Mouse (Mus musculus): ENCODE measurements around the gene Gm9913. TPM values are rescaled to one million over a fixed set of nuclear protein-coding genes. Genes with fewer than 3 reads are reported as not detected.

The Gm9913 gene
- polyA plus RNA-seq, 1 experiment from 2014 or later: 0.34 TPM

- Histone ChIP-seq H3K27ac (ENCODE audit: low read depth, low read length) (no peak overlapping the region), H3K27me3 (replicated peaks; ENCODE audit: control insufficient read depth, insufficient read depth, low read length) (no peaks in the 10 kb centered on the region), H3K9me3 (ENCODE audit: control insufficient read depth) (no peaks in the 10 kb centered on the region), H3K4me3 (ENCODE audit: low read depth, low read length) (no peak overlapping the region), H3K36me3 (ENCODE audit: control insufficient read depth, insufficient read depth) (no peaks in the 10 kb centered on the region), H3K9ac (ENCODE audit: low read depth, low read length) (no peak overlapping the region), H3K4me2 (replicated peaks; ENCODE audit: low read depth) (no peak overlapping the region), H3K4me1 (replicated peaks; ENCODE audit: control insufficient read depth, insufficient read depth, low read length) (no peaks in the 10 kb centered on the region)
- 58% methylated on average over 2 of the region's 2 CpGs for WGBS
- ATAC-seq: no peak
- TF ChIP-seq CTCF (IDR thresholded peaks at IDR 0.05; ENCODE audit: low read depth): no peak
These were observed 31.7 kb upstream of the Gm9913 start for GRCm38 (mm10) chr2:125473228-125473627.

GRCm38 (mm10) chr2:125474690-125475089 is 30.2 kb upstream of the Gm9913 start:
- H3K27ac ChIP-seq (ENCODE audit: low read depth, low read length): no peak overlapping the region
- H3K4me3 ChIP-seq (ENCODE audit: low read depth, low read length): no peak overlapping the region
- H3K4me2 ChIP-seq (replicated peaks; ENCODE audit: low read depth): no peak overlapping the region
- H3K4me1 ChIP-seq (replicated peaks; ENCODE audit: control insufficient read depth, insufficient read depth, low read length): no peaks in the 10 kb centered on the region
- ATAC-seq: no peak
- no peak for TF ChIP-seq CTCF (IDR thresholded peaks at IDR 0.05; ENCODE audit: low read depth)
- WGBS: 77% methylated on average over 5 of the region's 5 CpGs
- no peaks in the 10 kb centered on the region for H3K36me3 ChIP-seq (ENCODE audit: control insufficient read depth, insufficient read depth)
- H3K9ac ChIP-seq (ENCODE audit: low read depth, low read length): no peak overlapping the region
- no peaks in the 10 kb centered on the region for H3K9me3 ChIP-seq (ENCODE audit: control insufficient read depth)
- H3K27me3 ChIP-seq (replicated peaks; ENCODE audit: control insufficient read depth, insufficient read depth, low read length): no peaks in the 10 kb centered on the region

- H3K4me1 ChIP-seq (replicated peaks; ENCODE audit: control insufficient read depth, insufficient read depth, low read length): no peaks in the 10 kb centered on the region
- TF ChIP-seq CTCF (IDR thresholded peaks at IDR 0.05; ENCODE audit: low read depth): no peak
- no peaks in the 10 kb centered on the region for H3K36me3 ChIP-seq (ENCODE audit: control insufficient read depth, insufficient read depth)
- H3K9me3 ChIP-seq (ENCODE audit: control insufficient read depth): no peaks in the 10 kb centered on the region
- no peaks in the 10 kb centered on the region for H3K27me3 ChIP-seq (replicated peaks; ENCODE audit: control insufficient read depth, insufficient read depth, low read length)
- 60% methylated on average over 3 of the region's 3 CpGs for WGBS
- no peak overlapping the region for H3K4me2 ChIP-seq (replicated peaks; ENCODE audit: low read depth)
- no peak for ATAC-seq
- no peak overlapping the region for H3K4me3 ChIP-seq (ENCODE audit: low read depth, low read length)
- no peak overlapping the region for H3K9ac ChIP-seq (ENCODE audit: low read depth, low read length)
- H3K27ac ChIP-seq (ENCODE audit: low read depth, low read length): no peak overlapping the region
These were observed 28.7 kb upstream of the Gm9913 start for GRCm38 (mm10) chr2:125476231-125476630.

- H3K36me3 ChIP-seq (ENCODE audit: control insufficient read depth, insufficient read depth): no peaks in the 10 kb centered on the region
- no peak for ATAC-seq
- H3K4me1 ChIP-seq (replicated peaks; ENCODE audit: control insufficient read depth, insufficient read depth, low read length): no peaks in the 10 kb centered on the region
- H3K9ac ChIP-seq (ENCODE audit: low read depth, low read length): no peak overlapping the region
- TF ChIP-seq CTCF (IDR thresholded peaks at IDR 0.05; ENCODE audit: low read depth): no peak
- H3K27ac ChIP-seq (ENCODE audit: low read depth, low read length): no peak overlapping the region
- H3K4me3 ChIP-seq (ENCODE audit: low read depth, low read length): no peak overlapping the region
- H3K9me3 ChIP-seq (ENCODE audit: control insufficient read depth): no peaks in the 10 kb centered on the region
- no peak overlapping the region for H3K4me2 ChIP-seq (replicated peaks; ENCODE audit: low read depth)
- 76% methylated on average over 3 of the region's 3 CpGs for WGBS
- H3K27me3 ChIP-seq (replicated peaks; ENCODE audit: control insufficient read depth, insufficient read depth, low read length): no peaks in the 10 kb centered on the region
These were observed 27.5 kb upstream of the Gm9913 start for GRCm38 (mm10) chr2:125477367-125477766.

GRCm38 (mm10) chr2:125478705-125479104 is 26.2 kb upstream of the Gm9913 start:
- H3K27ac ChIP-seq (ENCODE audit: low read depth, low read length): no peak overlapping the region
- H3K4me1 ChIP-seq (replicated peaks; ENCODE audit: control insufficient read depth, insufficient read depth, low read length): no peaks in the 10 kb centered on the region
- H3K4me3 ChIP-seq (ENCODE audit: low read depth, low read length): no peak overlapping the region
- no peaks in the 10 kb centered on the region for H3K9me3 ChIP-seq (ENCODE audit: control insufficient read depth)
- no peak overlapping the region for H3K9ac ChIP-seq (ENCODE audit: low read depth, low read length)
- ATAC-seq: no peak
- no peaks in the 10 kb centered on the region for H3K36me3 ChIP-seq (ENCODE audit: control insufficient read depth, insufficient read depth)
- 52% methylated on average over 4 of the region's 4 CpGs for WGBS
- no peak for TF ChIP-seq CTCF (IDR thresholded peaks at IDR 0.05; ENCODE audit: low read depth)
- no peaks in the 10 kb centered on the region for H3K27me3 ChIP-seq (replicated peaks; ENCODE audit: control insufficient read depth, insufficient read depth, low read length)
- no peak overlapping the region for H3K4me2 ChIP-seq (replicated peaks; ENCODE audit: low read depth)

- Histone ChIP-seq H3K4me2 (replicated peaks; ENCODE audit: low read depth) (no peak overlapping the region), H3K27ac (ENCODE audit: low read depth, low read length) (no peak overlapping the region)
These were observed 24.8 kb upstream of the Gm9913 start for GRCm38 (mm10) chr2:125480057-125480456.

GRCm38 (mm10) chr2:125481116-125481515 is 23.8 kb upstream of the Gm9913 start:
- no peak overlapping the region for H3K27ac ChIP-seq (ENCODE audit: low read depth, low read length)
- H3K4me3 ChIP-seq (ENCODE audit: low read depth, low read length): no peak overlapping the region
- H3K27me3 ChIP-seq (replicated peaks; ENCODE audit: control insufficient read depth, insufficient read depth, low read length): no peaks in the 10 kb centered on the region
- no peaks in the 10 kb centered on the region for H3K4me1 ChIP-seq (replicated peaks; ENCODE audit: control insufficient read depth, insufficient read depth, low read length)
- H3K9ac ChIP-seq (ENCODE audit: low read depth, low read length): no peak overlapping the region
- no peak overlapping the region for H3K4me2 ChIP-seq (replicated peaks; ENCODE audit: low read depth)
- no peaks in the 10 kb centered on the region for H3K9me3 ChIP-seq (ENCODE audit: control insufficient read depth)
- no peaks in the 10 kb centered on the region for H3K36me3 ChIP-seq (ENCODE audit: control insufficient read depth, insufficient read depth)
- 71% methylated on average over 4 of the region's 4 CpGs for WGBS
- ATAC-seq: no peak
- TF ChIP-seq CTCF (IDR thresholded peaks at IDR 0.05; ENCODE audit: low read depth): no peak

More at GRCm38 (mm10) chr2:125480057-125480456, 24.8 kb upstream of the Gm9913 start:
- Histone ChIP-seq H3K4me1 (replicated peaks; ENCODE audit: control insufficient read depth, insufficient read depth, low read length) (no peaks in the 10 kb centered on the region), H3K9ac (ENCODE audit: low read depth, low read length) (no peak overlapping the region), H3K36me3 (ENCODE audit: control insufficient read depth, insufficient read depth) (no peaks in the 10 kb centered on the region), H3K4me3 (ENCODE audit: low read depth, low read length) (no peak overlapping the region), H3K9me3 (ENCODE audit: control insufficient read depth) (no peaks in the 10 kb centered on the region), H3K27me3 (replicated peaks; ENCODE audit: control insufficient read depth, insufficient read depth, low read length) (no peaks in the 10 kb centered on the region)
- 55% methylated on average over 5 of the region's 5 CpGs for WGBS
- no peak for ATAC-seq
- TF ChIP-seq CTCF (IDR thresholded peaks at IDR 0.05; ENCODE audit: low read depth): no peak

Data from intestine, postnatal 0 days (tissue).